Mouse (Mus musculus) CH12.LX (cell line): ENCODE measurements around the gene Slc22a26. TPM values are rescaled to one million over a fixed set of nuclear protein-coding genes. Genes with fewer than 3 reads are reported as not detected.

Source experiments
- polyA plus RNA-seq: library from polyadenylated mRNA; unstranded; fragments of >175 nt; gene quantifications from 2 replicates; pipeline ENCODE4 v1.2.1, GENCODE M21; 2012; ENCODE audit warnings: low read depth; ENCODE audit not compliant: insufficient read length
- total RNA-seq, 2 experiments: library from RNA; depleted of rRNA; stranded (reverse); fragments of 300-350 nt in 1 of 2; fragments of >200 nt in 1 of 2; gene quantifications; 2 replicates each; pipeline ENCODE4 v1.2.3; 2012 to 2014

The Slc22a26 gene
- total and polyA plus RNA-seq, 3 experiments: not detected

Other genes with a start within 250 kb of the Slc22a26 start
- gene Pla2g16, start 245.2 kb downstream of the Slc22a26 start, total RNA-seq (2012; rRNA removed): 19.9 and 28.2 TPM in 2 replicates
- gene Pla2g16, start 245.2 kb downstream of the Slc22a26 start, total RNA-seq (2014; rRNA removed): 17.9 and 19.5 TPM in 2 replicates
- gene Pla2g16, start 245.2 kb downstream of the Slc22a26 start, polyA plus RNA-seq: 12.5 and 15.4 TPM in 2 replicates
- gene Lgals12, start 195.5 kb downstream of the Slc22a26 start, total RNA-seq (2012; rRNA removed): not detected in 2 replicates
- not detected in 2 replicates for gene Lgals12, start 195.5 kb downstream of the Slc22a26 start, total RNA-seq (2014; rRNA removed)
- not detected in 2 replicates for gene Lgals12, start 195.5 kb downstream of the Slc22a26 start, polyA plus RNA-seq
- not detected in 2 replicates for gene Hrasls5, start 190.1 kb downstream of the Slc22a26 start, total RNA-seq (2012; rRNA removed)
- not detected in 2 replicates for gene Hrasls5, start 190.1 kb downstream of the Slc22a26 start, total RNA-seq (2014; rRNA removed)
- gene Hrasls5, start 190.1 kb downstream of the Slc22a26 start, polyA plus RNA-seq: not detected in 2 replicates
- not detected in 2 replicates for gene Slc22a19, start 91.4 kb downstream of the Slc22a26 start, total RNA-seq (2012; rRNA removed)
- not detected in 2 replicates for gene Slc22a19, start 91.4 kb downstream of the Slc22a26 start, total RNA-seq (2014; rRNA removed)
- gene Slc22a19, start 91.4 kb downstream of the Slc22a26 start, polyA plus RNA-seq: not detected in 2 replicates
- gene Slc22a27, start 163.4 kb upstream of the Slc22a26 start, total RNA-seq (2012; rRNA removed): not detected in 2 replicates
- not detected in 2 replicates for gene Slc22a27, start 163.4 kb upstream of the Slc22a26 start, total RNA-seq (2014; rRNA removed)
- not detected in 2 replicates for gene Slc22a27, start 163.4 kb upstream of the Slc22a26 start, polyA plus RNA-seq